Mouse (Mus musculus): ENCODE measurements around the gene Ttll1.
A peak's percentile ranks its signal among the peaks of the same experiment; 100 is the strongest.
"Not testable (repeated sequence)": the region's sequence is repeated elsewhere in the genome, so short reads cannot be mapped to it uniquely, and the experiment has no call there.

Gene Ttll1

GRCm38 (mm10) chr15:83523638-83524332 lies 13.1 kb upstream of the Ttll1 start:
- no peak for DNase-seq (ENCODE audit: low read depth, low spot score)

GRCm38 (mm10) chr15:83523196-83523595 lies 12.5 kb upstream of the Ttll1 start:
- DNase-seq (ENCODE audit: low read depth, low spot score): no peak

- DNase-seq (ENCODE audit: low read depth, low spot score): no peak
Measured at GRCm38 (mm10) chr15:83520861-83521382, 10.2 kb upstream of the Ttll1 start.

- peak; percentile 84 for DNase-seq (ENCODE audit: low read depth, low spot score)
Measured at GRCm38 (mm10) chr15:83518215-83519048, 7.7 kb upstream of the Ttll1 start.

GRCm38 (mm10) chr15:83515018-83515417 lies 4.3 kb upstream of the Ttll1 start:
- DNase-seq (ENCODE audit: low read depth, low spot score): no peak

GRCm38 (mm10) chr15:83512489-83513281 lies 2.0 kb upstream of the Ttll1 start:
- DNase-seq (ENCODE audit: low read depth, low spot score): no peak

GRCm38 (mm10) chr15:83509950-83510804 lies 516 bp downstream of the Ttll1 start:
- DNase-seq (ENCODE audit: low read depth, low spot score): no peak

- DNase-seq (ENCODE audit: low read depth, low spot score): not testable (repeated sequence)
Measured at GRCm38 (mm10) chr15:83501483-83501882, 9.2 kb downstream of the Ttll1 start.

- DNase-seq (ENCODE audit: low read depth, low spot score): no peak
Measured at GRCm38 (mm10) chr15:83500352-83500751, 10.3 kb downstream of the Ttll1 start.

GRCm38 (mm10) chr15:83499211-83499755 lies 11.4 kb downstream of the Ttll1 start:
- DNase-seq (ENCODE audit: low read depth, low spot score): no peak

- DNase-seq (ENCODE audit: low read depth, low spot score): no peak
Measured at GRCm38 (mm10) chr15:83497299-83497698, 13.4 kb downstream of the Ttll1 start.

GRCm38 (mm10) chr15:83495787-83496367 lies 14.8 kb downstream of the Ttll1 start:
- DNase-seq (ENCODE audit: low read depth, low spot score): no peak

- no peak for DNase-seq (ENCODE audit: low read depth, low spot score)
Measured at GRCm38 (mm10) chr15:83495195-83495594, 15.5 kb downstream of the Ttll1 start.

GRCm38 (mm10) chr15:83494572-83494920 lies 16.1 kb downstream of the Ttll1 start:
- no peak for DNase-seq (ENCODE audit: low read depth, low spot score)

- DNase-seq (ENCODE audit: low read depth, low spot score): no peak
Measured at GRCm38 (mm10) chr15:83493856-83494571, 16.7 kb downstream of the Ttll1 start.

- DNase-seq (ENCODE audit: low read depth, low spot score): no peak
Measured at GRCm38 (mm10) chr15:83491891-83492290, 18.8 kb downstream of the Ttll1 start.

GRCm38 (mm10) chr15:83489471-83489870 lies 21.2 kb downstream of the Ttll1 start:
- DNase-seq (ENCODE audit: low read depth, low spot score): no peak

GRCm38 (mm10) chr15:83487477-83488115 lies 23.1 kb downstream of the Ttll1 start:
- no peak for DNase-seq (ENCODE audit: low read depth, low spot score)

- no peak for DNase-seq (ENCODE audit: low read depth, low spot score)
Measured at GRCm38 (mm10) chr15:83484311-83484710, 26.4 kb downstream of the Ttll1 start.
